Mouse (Mus musculus): Measurements from ENCODE around the gene Ctsz.

Ctsz gene

GRCm38 (mm10) chr2:174397065-174397464, 41.8 kb downstream of the Ctsz start:
- intact Hi-C loops (cut with DNase I), result no loop called here

DNA sequence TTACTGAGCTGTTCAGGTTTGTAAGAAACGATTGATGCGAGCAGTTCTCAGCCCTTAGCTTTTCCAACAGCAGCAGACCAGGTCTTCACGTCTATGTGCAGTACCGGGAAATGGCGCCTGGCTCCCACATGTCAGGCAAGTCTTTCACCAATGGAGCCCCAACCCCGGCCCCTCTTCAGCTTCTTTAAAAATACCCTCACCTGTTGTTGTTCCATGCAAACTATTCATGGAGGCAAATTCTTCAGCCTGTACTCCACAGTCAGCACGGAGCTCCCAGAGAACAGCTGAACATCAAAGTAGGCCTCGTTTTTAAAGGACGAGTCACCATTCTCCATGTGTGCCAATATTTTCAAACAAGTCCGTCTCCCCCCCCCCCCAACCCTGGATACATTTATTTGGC, 42.2 kb downstream of the Ctsz start:
- intact Hi-C loops (cut with DNase I), result no loop called here

- intact Hi-C loops (cut with DNase I), result no loop called here
Observed at GRCm38 (mm10) chr2:174393383-174393782, 45.5 kb downstream of the Ctsz start.

DNA sequence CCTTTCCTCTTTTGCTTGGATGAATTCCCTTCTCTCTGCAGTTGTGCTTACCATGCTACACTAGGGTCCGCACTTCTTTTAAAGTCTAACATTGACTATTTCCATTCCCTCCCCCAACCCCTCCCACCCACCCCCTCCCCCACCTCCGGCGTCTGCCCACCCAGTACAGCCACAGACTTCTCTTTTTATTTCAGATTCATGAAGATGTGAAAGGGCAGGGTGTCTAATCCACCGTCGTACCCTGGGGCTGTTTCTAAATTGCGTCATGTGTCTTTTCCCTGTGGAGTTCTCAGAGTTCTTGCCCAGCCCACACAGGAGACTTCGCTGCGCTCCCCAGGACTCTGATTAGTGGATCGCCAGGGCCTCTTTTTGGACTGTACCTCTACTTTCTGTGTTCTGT, 46.3 kb downstream of the Ctsz start:
- intact Hi-C loops (cut with DNase I), result no loop called here

GRCm38 (mm10) chr2:174391936-174392335, 46.9 kb downstream of the Ctsz start:
- intact Hi-C loops (cut with DNase I), result no loop called here

DNA sequence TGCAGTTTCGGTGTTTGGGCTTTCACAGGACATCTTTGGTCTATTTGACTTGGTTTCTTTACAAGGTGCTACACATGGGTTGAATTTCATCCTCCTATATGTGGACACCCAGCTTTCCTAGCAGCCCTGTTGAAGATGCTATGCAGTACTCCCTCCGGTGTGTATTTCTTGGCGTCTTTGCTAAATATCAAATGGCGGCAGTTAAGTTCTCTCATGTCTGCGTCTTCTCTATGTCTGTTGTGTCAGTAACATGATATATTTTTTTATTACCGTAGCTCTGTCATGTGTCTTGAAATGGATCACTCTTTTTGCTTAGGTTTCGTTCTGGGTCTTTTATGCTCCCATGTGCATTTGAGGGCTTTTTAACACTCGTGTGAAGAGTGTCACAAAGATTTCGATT, 57.8 kb downstream of the Ctsz start:
- intact Hi-C loops (cut with DNase I), result no loop called here
